Mouse (Mus musculus): ENCODE results near the gene Olfr1233.

- no peak for TF ChIP-seq CTCF (IDR thresholded peaks at IDR 0.05; ENCODE audit: control insufficient read depth, insufficient read depth, insufficient read length)
- no peak for TF ChIP-seq USF1 (IDR thresholded peaks at IDR 0.05; ENCODE audit: low read depth)
- TF ChIP-seq CEBPB (IDR thresholded peaks at IDR 0.05; ENCODE audit: low read depth), result no peak
- no peak for TF ChIP-seq MAX (IDR thresholded peaks at IDR 0.05)
These were observed 12.6 kb downstream of the Olfr1233 start, which contains the start of gene Olfr1232 for GRCm38 (mm10) chr2:89329575-89329974.
